ENCODE assay signal across 8 mouse cellular contexts in the genomic region with DNA sequence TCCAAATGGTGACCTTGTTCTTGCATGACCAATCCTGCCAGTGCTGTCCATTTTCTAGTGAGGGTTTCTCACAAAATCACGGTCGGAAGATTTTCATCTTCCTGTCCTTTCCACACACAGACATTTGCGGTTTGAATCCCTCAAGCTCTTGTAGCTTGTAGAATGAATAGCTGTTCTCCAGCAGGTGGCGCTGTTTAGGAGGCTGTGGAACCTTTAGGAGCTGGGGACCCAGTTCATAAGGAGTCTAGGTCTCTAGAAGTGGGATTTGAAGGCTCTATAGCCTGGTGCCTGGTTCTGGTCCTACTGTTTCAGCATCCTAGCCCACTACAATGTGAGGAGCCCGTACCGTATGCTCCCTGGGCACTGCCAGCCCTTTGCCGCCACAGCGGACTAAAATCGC.
DNase-seq lines count a peak whose midpoint lies in the region; ATAC-seq and TF ChIP-seq lines count a peak whose summit lies in the region.

No protein-coding gene starts in this region.

- ATAC-seq in heart, embryonic 11.5 days (replicated peaks; ENCODE audit: insufficient number of reproducible peaks, low FRiP score, low TSS enrichment), result no peak
- ATAC-seq in forebrain, embryonic 14.5 days, result peak; percentile 30; the same call in 1 of the 2 replicates

- H3K79me2 ChIP-seq in C2C12 (ENCODE audit: control insufficient read depth, insufficient read depth), result no peaks in the 10 kb centered on the region

- no peak overlapping the region for H3K27ac ChIP-seq in heart, embryonic 11.5 days (ENCODE audit: low read depth, low read length)
- H3K27ac ChIP-seq in forebrain, embryonic 14.5 days (ENCODE audit: low read depth, low read length), result no peak overlapping the region

- no peak overlapping the region for H3K9ac ChIP-seq in heart, embryonic 11.5 days (ENCODE audit: low read depth, low read length)
- H3K9ac ChIP-seq in forebrain, embryonic 14.5 days (ENCODE audit: low read length), result no peak overlapping the region

- H3K4me1 ChIP-seq in heart, embryonic 11.5 days (ENCODE audit: control insufficient read depth, insufficient read depth, low read length), result no peaks in the 10 kb centered on the region; the same call in 1 of the 2 replicates
- H3K4me1 ChIP-seq in forebrain, embryonic 14.5 days (ENCODE audit: control insufficient read depth, insufficient read depth, low read length), result no peaks in the 10 kb centered on the region

- H3ac ChIP-seq in C2C12 (ENCODE audit: control insufficient read depth, insufficient read length, low read depth), result no peak overlapping the region

- 57% methylated on average over 9 of the region's 9 CpGs for WGBS in heart, embryonic 11.5 days (ENCODE audit: insufficient replicate concordance)
- 53% methylated on average over 9 of the region's 9 CpGs for WGBS in forebrain, embryonic 14.5 days

- TF ChIP-seq CTCF in C2C12 (IDR thresholded peaks at IDR 0.05; ENCODE audit: control insufficient read depth, insufficient read depth, insufficient read length), result peak; percentile 38

- peaks cover 16% of the 10 kb centered on the region; the same call in 1 of the 2 replicates for H3K27me3 ChIP-seq in heart, embryonic 11.5 days (ENCODE audit: control insufficient read depth, insufficient read depth, low read length)
- H3K27me3 ChIP-seq in C2C12 (ENCODE audit: control insufficient read depth, insufficient read depth, insufficient read length), result no peaks in the 10 kb centered on the region
- H3K27me3 ChIP-seq in forebrain, embryonic 14.5 days (replicated peaks; ENCODE audit: control insufficient read depth, insufficient read depth, low read length), result no peaks in the 10 kb centered on the region

- no peaks in the 10 kb centered on the region for H3K79me3 ChIP-seq in C2C12 (ENCODE audit: low read depth)

- H3K4me2 ChIP-seq in heart, embryonic 11.5 days, result no peak overlapping the region
- no peak overlapping the region for H3K4me2 ChIP-seq in forebrain, embryonic 14.5 days (ENCODE audit: low read length)

- H3K9me3 ChIP-seq in heart, embryonic 11.5 days (replicated peaks; ENCODE audit: control insufficient read depth, low read length), result no peaks in the 10 kb centered on the region
- no peaks in the 10 kb centered on the region for H3K9me3 ChIP-seq in forebrain, embryonic 14.5 days (replicated peaks; ENCODE audit: control insufficient read depth, low read length)

- peak; percentile 28 to 67 for DNase-seq in heart, adult 18-20 months
- DNase-seq in adrenal gland, adult 2 months, result peak; percentile 17
- peak; percentile 90 for DNase-seq in forebrain, embryonic 14.5 days (ENCODE audit: low spot score)
- DNase-seq in layer of hippocampus, postnatal 10 days (ENCODE audit: low spot score in 2 of 2), result peak; percentile 72 to 74
- DNase-seq in retina, adult 2 months (ENCODE audit: low read depth, low spot score), result peak; percentile 56
- no peak for DNase-seq in ovary, postnatal 36 days (ENCODE audit: low spot score)

- no peak overlapping the region for H3K4me3 ChIP-seq in heart, embryonic 11.5 days (ENCODE audit: low read depth, low read length)
- no peak overlapping the region for H3K4me3 ChIP-seq in C2C12 (ENCODE audit: insufficient read depth, poor library complexity, severe bottlenecking)
- no peak overlapping the region for H3K4me3 ChIP-seq in forebrain, embryonic 14.5 days (ENCODE audit: low read depth, low read length)

- no peaks in the 10 kb centered on the region for H3K36me3 ChIP-seq in heart, embryonic 11.5 days (ENCODE audit: control insufficient read depth, insufficient read depth, low read length)
- no peaks in the 10 kb centered on the region for H3K36me3 ChIP-seq in C2C12 (ENCODE audit: control insufficient read depth, insufficient read depth)
- H3K36me3 ChIP-seq in forebrain, embryonic 14.5 days (ENCODE audit: control insufficient read depth, insufficient read depth, low read length), result no peaks in the 10 kb centered on the region

TF ChIP-seq in C2C12, 6 proteins besides CTCF, POLR2A, EP300 and RAD21:
- TF ChIP-seq MAX (IDR thresholded peaks at IDR 0.05) (no peak), FOSL1 (IDR thresholded peaks at IDR 0.05; ENCODE audit: insufficient read depth, low read length, poor library complexity, severe bottlenecking) (no peak)
